Mouse (Mus musculus) erythroblast, embryonic 14.5 days (primary cell): ENCODE results near the gene Stk17b.

Source experiments
- GATA1 ChIP-seq: IDR thresholded peaks from 2 replicates; pipeline ENCODE4 v1.6.1; 2012; ENCODE audit warnings: low read length, inconsistent platforms, mixed read lengths
- TAL1 ChIP-seq: IDR thresholded peaks from 3 replicates; pipeline ENCODE4 v1.6.1; 2012; ENCODE audit warnings: low read length, inconsistent platforms, mixed read lengths

DNA sequence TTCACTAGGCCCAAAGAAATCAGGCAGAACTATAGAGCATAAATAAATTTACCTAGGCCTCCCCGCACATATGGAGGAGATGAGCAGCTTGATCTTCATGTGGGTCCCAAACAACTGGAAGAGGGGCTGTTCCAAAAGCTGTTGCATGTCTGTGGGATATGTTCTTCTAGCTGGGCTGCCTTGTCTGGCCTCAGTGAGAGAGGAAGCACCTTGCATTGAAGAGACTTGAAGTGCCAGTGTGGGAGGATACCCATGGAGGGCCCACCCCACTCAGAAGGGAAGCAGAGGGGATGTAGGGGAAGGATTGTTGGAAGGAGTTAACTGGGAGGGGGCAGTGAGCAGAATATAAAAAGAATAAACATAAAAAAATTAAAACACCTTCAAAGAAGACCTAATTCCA, 33.9 kb downstream of the Stk17b start:
- no peak for TF ChIP-seq TAL1
- TF ChIP-seq GATA1, result no peak
